Mouse (Mus musculus) heart, embryonic 14.5 days (tissue): ENCODE measurements around the gene Eif2d. TPM values are rescaled to one million over a fixed set of nuclear protein-coding genes. Genes with fewer than 3 reads are reported as not detected.

Source experiments
- ATAC-seq: fragments of 200-750 bp; cut with Nextera tagmentation; 2 replicates; pipeline ENCODE4 v1.8.0; 2017; ENCODE audit warnings: low read depth, moderate TSS enrichment; ENCODE audit not compliant: insufficient number of reproducible peaks, insufficient read depth, low FRiP score
- H3K27ac ChIP-seq, 2 experiments: fragments of 200-500 bp in 1 of 2; fragments of 300-500 bp in 1 of 2; sonication (generic) in 1 of 2; replicated peaks in 1 of 2; 2 replicates each; pipeline ENCODE4 v1.5.1; 2012 to 2014; ENCODE audit warnings: low read depth in 2 of 2, low read length in 2 of 2, control low read depth in 1 of 2, mild to moderate bottlenecking in 1 of 2, mixed read lengths in 1 of 2; ENCODE audit not compliant: control insufficient read depth in 1 of 2, insufficient read depth in 1 of 2
- H3K27me3 ChIP-seq: fragments of 300-500 bp; sonication (generic); 2 replicates; pipeline ENCODE4 v1.6.1; 2014; ENCODE audit warnings: mild to moderate bottlenecking, low read length, control low read depth; ENCODE audit not compliant: control insufficient read depth, insufficient read depth
- H3K36me3 ChIP-seq: fragments of 300-500 bp; sonication (generic); 2 replicates; pipeline ENCODE4 v1.6.1; 2014; ENCODE audit warnings: mild to moderate bottlenecking, control low read depth, low read length, mixed read lengths; ENCODE audit not compliant: control insufficient read depth, insufficient read depth
- H3K4me1 ChIP-seq, 2 experiments: fragments of 200-500 bp in 1 of 2; fragments of 300-500 bp in 1 of 2; sonication (generic) in 1 of 2; 2 replicates each; pipeline ENCODE4 v1.6.1; 2012 to 2014; ENCODE audit warnings: low read length in 2 of 2, control low read depth in 1 of 2, mixed read lengths in 1 of 2; ENCODE audit not compliant: control insufficient read depth in 2 of 2, insufficient read depth in 2 of 2
- H3K4me2 ChIP-seq: fragments of 300-500 bp; sonication (generic); 2 replicates; pipeline ENCODE4 v1.6.1; 2014; ENCODE audit warnings: mild to moderate bottlenecking, low read length
- H3K4me3 ChIP-seq, 2 experiments: fragments of 200-500 bp in 1 of 2; fragments of 300-500 bp in 1 of 2; sonication (generic) in 1 of 2; 2 replicates each; pipeline ENCODE4 v1.5.1; 2012 to 2014; ENCODE audit warnings: low read length in 2 of 2, mild to moderate bottlenecking in 2 of 2, control low read depth in 1 of 2, low read depth in 1 of 2, moderate library complexity in 1 of 2; ENCODE audit not compliant: control insufficient read depth in 1 of 2, insufficient read depth in 1 of 2
- H3K9ac ChIP-seq: fragments of 300-500 bp; sonication (generic); 2 replicates; pipeline ENCODE4 v1.6.1; 2014; ENCODE audit warnings: mild to moderate bottlenecking, low read length
- H3K9me3 ChIP-seq: fragments of 300-500 bp; sonication (generic); 2 replicates; pipeline ENCODE4 v1.6.1; 2016; ENCODE audit warnings: low read length, control low read depth; ENCODE audit not compliant: control insufficient read depth
- WGBS: fragments of 180-500 bp; shearing (Covaris S2); extraction: QIAGEN DNeasy Blood & Tissue Kit; methylation state at CpG from one replicate; pipeline ENCODE4 v1.1.7; 2014; 5-methylcytosine and 5-hydroxymethylcytosine counted together
- polyA plus RNA-seq: library from polyadenylated mRNA; unstranded; fragments of >200 nt; fragmentation: Nextera tagmentation; extraction: Ambion mirVana; gene quantifications from 2 replicates; pipeline ENCODE4 v1.2.1, GENCODE M21; 2014

Gene Eif2d
- polyA plus RNA-seq, 1 experiment from 2014 or later = 50.2 TPM

DNA sequence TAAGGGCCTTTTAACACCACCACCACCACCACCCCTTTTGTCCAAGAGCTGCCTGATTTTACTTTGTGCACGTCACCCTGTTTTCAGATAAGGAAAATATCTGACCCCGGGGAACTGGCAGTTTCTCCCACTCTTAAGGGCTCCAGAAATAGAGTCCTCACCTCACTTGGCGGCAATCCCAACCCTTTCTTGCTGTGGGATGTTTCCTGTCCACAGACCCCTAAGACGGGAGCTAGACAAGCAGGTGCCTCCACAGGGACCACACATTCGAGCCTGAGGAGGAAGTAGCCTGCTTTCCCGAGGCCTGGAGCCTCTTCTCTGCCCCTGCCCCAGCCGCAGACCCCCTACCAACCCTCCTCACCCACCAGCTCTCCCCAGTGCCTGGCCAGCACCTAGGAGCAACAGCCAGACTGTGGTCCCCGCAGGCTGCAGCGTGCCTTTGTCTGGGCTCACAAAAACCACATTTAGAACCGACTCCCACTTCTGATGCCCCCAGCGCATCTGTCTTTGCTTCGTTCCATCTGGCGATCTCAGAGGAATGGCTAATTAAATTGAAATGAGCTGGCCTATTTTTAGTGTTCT, 36.5 kb upstream of the Eif2d start:
- WGBS = 17% methylated on average over 13 of the region's 13 CpGs
- peak; percentile 65 for ATAC-seq
- Histone ChIP-seq H3K4me2 (peak overlapping the region; percentile 44), H3K4me3 (no peak overlapping the region), H3K27ac (peak overlapping the region; percentile 97 to 98), H3K9me3 (no peaks in the 10 kb centered on the region), H3K4me1 (peaks cover 21 to 58% of the 10 kb centered on the region in 2 experiments), H3K27me3 (no peaks in the 10 kb centered on the region), H3K36me3 (no peaks in the 10 kb centered on the region), H3K9ac (peak overlapping the region; percentile 60)

DNA sequence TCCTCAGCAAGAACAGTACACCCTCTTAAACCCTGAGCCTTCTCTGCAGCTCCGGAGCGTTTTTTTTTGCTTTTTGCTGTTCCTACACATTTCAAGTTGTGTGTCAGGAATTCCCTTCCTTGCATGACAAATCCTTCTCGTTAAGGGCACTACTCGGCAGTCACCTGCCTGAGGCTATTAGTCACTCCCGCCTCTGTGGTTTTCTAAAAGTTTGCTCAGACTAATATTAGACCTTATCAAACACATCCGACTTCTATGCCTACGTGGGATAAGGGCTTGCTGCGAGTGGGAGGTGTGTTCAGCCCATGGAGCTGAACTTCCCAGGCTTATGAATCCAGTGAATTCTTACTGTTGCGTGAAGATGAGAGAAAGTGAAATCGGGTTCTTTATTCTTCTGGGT, 34.5 kb upstream of the Eif2d start:
- H3K4me1 ChIP-seq = peaks cover 16 to 40% of the 10 kb centered on the region in 2 experiments

DNA sequence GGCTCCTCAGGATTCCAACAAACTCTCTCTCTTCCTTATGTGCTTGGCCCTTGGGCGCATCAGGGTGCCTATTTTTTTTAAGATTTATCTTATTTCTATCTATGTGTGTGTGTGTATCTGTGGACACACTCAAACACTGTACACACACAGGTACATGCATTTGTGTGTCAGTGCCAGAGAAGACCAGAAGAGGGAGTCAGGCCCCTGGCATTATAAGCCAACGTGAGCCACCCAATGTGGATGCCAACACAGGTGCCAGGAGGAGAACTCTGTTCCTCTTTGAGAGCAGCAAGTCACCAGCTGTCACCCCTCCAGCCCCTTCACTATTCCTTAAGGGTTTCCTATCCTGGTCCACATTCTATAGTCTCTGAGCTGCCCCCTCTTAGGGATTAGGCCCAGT, 34.0 kb upstream of the Eif2d start:
- peak overlapping the region in 1 of 2 experiments; percentile 44; a peak in 2 of 4 replicates for H3K27ac ChIP-seq
- no peak for ATAC-seq

More for the DNA sequence above, 34.5 kb upstream of the Eif2d start:
- Histone ChIP-seq H3K27me3 (no peaks in the 10 kb centered on the region), H3K36me3 (no peaks in the 10 kb centered on the region), H3K27ac (peak overlapping the region; percentile 23 to 44; a peak in 3 of 4 replicates), H3K4me2 (peak overlapping the region; percentile 8; the same call in 1 of the 2 replicates), H3K4me3 (no peak overlapping the region), H3K9me3 (no peaks in the 10 kb centered on the region), H3K9ac (no peak overlapping the region; the same call in 1 of the 2 replicates)
- ATAC-seq = no peak
- 41% methylated on average over 10 of the region's 10 CpGs for WGBS

GRCm38 (mm10) chr1:131121987-131122386, 31.0 kb upstream of the Eif2d start:
- Histone ChIP-seq H3K4me2 (no peak overlapping the region), H3K4me1 (peaks cover 15 to 19% of the 10 kb centered on the region in 2 experiments), H3K9ac (no peak overlapping the region), H3K4me3 (no peak overlapping the region), H3K36me3 (no peaks in the 10 kb centered on the region), H3K27me3 (no peaks in the 10 kb centered on the region), H3K27ac (no peak overlapping the region), H3K9me3 (no peaks in the 10 kb centered on the region)
- 41% methylated on average over 3 of the region's 3 CpGs for WGBS
- ATAC-seq = no peak

More for the DNA sequence above, 34.0 kb upstream of the Eif2d start:
- H3K4me1 ChIP-seq = peaks cover 16 to 35% of the 10 kb centered on the region in 2 experiments
- no peak overlapping the region for H3K4me2 ChIP-seq
- no peaks in the 10 kb centered on the region for H3K27me3 ChIP-seq
- no peaks in the 10 kb centered on the region for H3K36me3 ChIP-seq
- H3K9me3 ChIP-seq = no peaks in the 10 kb centered on the region
- H3K9ac ChIP-seq = no peak overlapping the region
- H3K4me3 ChIP-seq = no peak overlapping the region
- WGBS = 75% methylated on average over 2 of the region's 2 CpGs

GRCm38 (mm10) chr1:131123522-131124265, 29.3 kb upstream of the Eif2d start:
- WGBS = 54% methylated on average over 10 of the region's 10 CpGs
- Histone ChIP-seq H3K4me2 (no peak overlapping the region), H3K27me3 (no peaks in the 10 kb centered on the region), H3K27ac (no peak overlapping the region), H3K4me3 (no peak overlapping the region), H3K4me1 (peaks cover 7 to 8% of the 10 kb centered on the region in 2 experiments; a peak in 3 of 4 replicates), H3K36me3 (peaks cover 2% of the 10 kb centered on the region; the same call in 1 of the 2 replicates), H3K9ac (no peak overlapping the region), H3K9me3 (no peaks in the 10 kb centered on the region)
- no peak for ATAC-seq

- ATAC-seq = 0 out of 2 replicates have a peak, but pooled peaks have one; percentile 41
- Histone ChIP-seq H3K4me1 (peaks cover 0 to 5% of the 10 kb centered on the region in 2 experiments; a peak in 1 of 4 replicates), H3K36me3 (peaks cover 13% of the 10 kb centered on the region; the same call in 1 of the 2 replicates), H3K9ac (no peak overlapping the region), H3K27me3 (no peaks in the 10 kb centered on the region), H3K4me2 (no peak overlapping the region), H3K4me3 (no peak overlapping the region), H3K27ac (no peak overlapping the region), H3K9me3 (no peaks in the 10 kb centered on the region)
- WGBS = 32% methylated on average over 11 of the region's 11 CpGs
Observed at GRCm38 (mm10) chr1:131125987-131126744, 26.8 kb upstream of the Eif2d start.

GRCm38 (mm10) chr1:131134231-131134630, 18.8 kb upstream of the Eif2d start:
- H3K4me2 ChIP-seq = peak overlapping the region; percentile 27; the same call in 1 of the 2 replicates
- 0 out of 4 replicates have a peak overlapping the region, but pooled peaks of 1 of the 2 experiments have one; percentile 1 for H3K27ac ChIP-seq
- H3K9ac ChIP-seq = no peak overlapping the region
- peaks cover 6% of the 10 kb centered on the region; the same call in 1 of the 2 replicates for H3K36me3 ChIP-seq
- no peak for ATAC-seq
- WGBS = 54% methylated on average over 6 of the region's 6 CpGs
- no peaks in the 10 kb centered on the region for H3K9me3 ChIP-seq
- H3K4me3 ChIP-seq = 0 out of 4 replicates have a peak overlapping the region, but pooled peaks of 1 of the 2 experiments have one; percentile 3
- H3K27me3 ChIP-seq = no peaks in the 10 kb centered on the region
- H3K4me1 ChIP-seq = peaks cover 9 to 18% of the 10 kb centered on the region in 2 experiments
